Mouse (Mus musculus): ENCODE results near the gene Gm11634.

DNA sequence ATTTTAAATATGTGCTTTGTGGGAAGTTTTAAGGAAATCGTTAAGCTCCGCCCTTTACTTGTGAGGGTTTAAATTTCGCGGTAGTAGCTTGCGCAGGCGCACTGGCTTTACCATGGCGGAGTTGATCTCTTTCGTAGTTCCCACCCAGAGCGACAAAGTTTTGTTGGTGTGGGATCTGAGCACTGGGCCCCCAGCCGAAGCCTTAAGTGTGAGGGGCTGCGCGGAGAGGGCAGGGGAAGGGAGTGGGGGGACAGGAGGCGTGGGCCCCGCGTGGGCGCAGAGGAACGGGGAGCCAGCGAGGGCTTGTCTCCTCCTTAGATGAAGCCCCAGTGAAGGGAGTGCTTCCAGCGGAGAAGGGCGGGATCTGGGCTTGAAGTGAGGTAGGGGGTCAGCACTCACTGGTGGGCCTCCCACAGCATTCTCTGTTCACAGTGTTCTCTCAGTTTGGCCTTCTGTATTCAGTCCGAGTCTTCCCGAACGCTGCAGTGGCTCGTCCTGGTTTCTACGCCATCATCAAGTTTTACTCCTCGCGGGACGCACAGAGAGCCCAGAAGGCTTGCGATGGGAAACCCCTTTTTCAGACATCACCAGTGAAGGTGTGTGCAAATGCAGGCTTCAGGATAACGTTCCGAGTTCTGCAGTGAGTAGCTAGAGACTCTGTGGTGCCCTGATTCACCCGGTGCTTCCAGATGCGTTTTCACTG is 29.0 kb upstream of the Gm11634 start:
- TF ChIP-seq POLR2A (IDR thresholded peaks at IDR 0.05; ENCODE audit: insufficient read depth, low read depth, low read length) (peak; percentile 19; the same call in 1 of the 2 replicates), CTCF (IDR thresholded peaks at IDR 0.05) (no peak)
